Comparison of ENCODE assay signal across 22 mouse cellular contexts in genomic region chr2:165240371-165240770, GRCm38 (mm10). TPM values are rescaled to one million over a fixed set of nuclear protein-coding genes. Genes with fewer than 3 reads are reported as not detected.
DNase-seq lines count a peak whose midpoint lies in the region; ATAC-seq and TF ChIP-seq lines count a peak whose summit lies in the region.
"Had no signal": no experiment of that assay in that cellular context is flagged by ENCODE, and none has a peak within 500 bp of the region (broad histone marks: within the 10 kb centered on the region; RNA-seq: fewer than 3 reads in every experiment).

No protein-coding gene starts in this region.

- WGBS in forebrain, postnatal 0 days: 28% methylated on average over 8 of the region's 8 CpGs
- 40% methylated on average over 8 of the region's 8 CpGs for WGBS in forebrain, embryonic 12.5 days

- H3K36me3 ChIP-seq in forebrain, postnatal 0 days (ENCODE audit: insufficient read depth): no peaks in the 10 kb centered on the region
- H3K36me3 ChIP-seq in forebrain, embryonic 12.5 days (replicated peaks): no peaks in the 10 kb centered on the region
- H3K36me3 ChIP-seq: embryonic facial prominence, embryonic 10.5 days; embryonic facial prominence, embryonic 12.5 days; G1E had no signal

- no peaks in the 10 kb centered on the region for H3K9me3 ChIP-seq in forebrain, postnatal 0 days (ENCODE audit: low read length)
- H3K9me3 ChIP-seq in forebrain, embryonic 12.5 days: no peaks in the 10 kb centered on the region
- H3K9me3 ChIP-seq: embryonic facial prominence, embryonic 10.5 days; embryonic facial prominence, embryonic 12.5 days; G1E had no signal

- peaks cover 13% of the 10 kb centered on the region; the same call in 1 of the 2 replicates for H3K4me1 ChIP-seq in forebrain, postnatal 0 days (ENCODE audit: insufficient read depth)
- H3K4me1 ChIP-seq in forebrain, embryonic 12.5 days: peaks cover 36% of the 10 kb centered on the region

- peaks cover 17% of the 10 kb centered on the region for H3K27me3 ChIP-seq in forebrain, postnatal 0 days (ENCODE audit: insufficient read depth, low read length)
- peaks cover 97% of the 10 kb centered on the region for H3K27me3 ChIP-seq in forebrain, embryonic 12.5 days

- H3K27ac ChIP-seq in forebrain, postnatal 0 days (ENCODE audit: low read depth, low read length): no peak overlapping the region
- no peak overlapping the region for H3K27ac ChIP-seq in forebrain, embryonic 12.5 days
- peak overlapping the region; percentile 24; the same call in 1 of the 2 replicates for H3K27ac ChIP-seq in left cerebral cortex, adult 2 months
- H3K27ac ChIP-seq: embryonic facial prominence, embryonic 10.5 days; embryonic facial prominence, embryonic 12.5 days had no signal

- intact Hi-C loops in left cerebral cortex, adult 2 months (cut with DNase I): no loop called here
- intact Hi-C loops in left cerebral cortex, postnatal 36 days (cut with DNase I): no loop called here

- H3K9ac ChIP-seq in forebrain, postnatal 0 days: no peak overlapping the region
- H3K9ac ChIP-seq in forebrain, embryonic 12.5 days: no peak overlapping the region
- H3K9ac ChIP-seq: embryonic facial prominence, embryonic 12.5 days had no signal

- TF ChIP-seq CTCF in forebrain, postnatal 0 days (IDR thresholded peaks at IDR 0.05; ENCODE audit: low read depth): no peak
- TF ChIP-seq CTCF in left cerebral cortex, adult 2 months (IDR thresholded peaks at IDR 0.05): no peak

- no peak overlapping the region for H3K4me3 ChIP-seq in forebrain, postnatal 0 days (ENCODE audit: low read depth, low read length)
- H3K4me3 ChIP-seq in forebrain, embryonic 12.5 days (replicated peaks): no peak overlapping the region
- no peak overlapping the region for H3K4me3 ChIP-seq in left cerebral cortex, adult 2 months
- H3K4me3 ChIP-seq: embryonic facial prominence, embryonic 10.5 days; embryonic facial prominence, embryonic 12.5 days had no signal

- DNase-seq in forebrain, postnatal 0 days: peak; percentile 16
- no peak for DNase-seq in left cerebral cortex, adult 2 months (ENCODE audit: extremely low spot score in 1 of 2, low spot score in 2 of 2)
- no peak for DNase-seq in left cerebral cortex, postnatal 36 days (ENCODE audit: low spot score in 2 of 2)
- DNase-seq in right cerebral cortex, postnatal 10 days (ENCODE audit: low spot score in 2 of 2): peak; percentile 58 to 66
- no peak for DNase-seq in right cerebral cortex, adult 2 months (ENCODE audit: low spot score in 2 of 2)
- peak; percentile 62 for DNase-seq in brain, adult 2 months (ENCODE audit: low read depth, low spot score)
- DNase-seq: adrenal gland, adult 2 months; adrenal gland, postnatal 10 days; adrenal gland, postnatal 25 days; B cell, adult 2 months; cerebellum, adult 11-12 months; cerebellum, adult 2 months; cerebellum, adult 9-10 months had no signal

- no peak for ATAC-seq in forebrain, postnatal 0 days
- no peak for ATAC-seq in forebrain, embryonic 12.5 days (ENCODE audit: low FRiP score)
- ATAC-seq: activated CD4-positive, CD25-positive, alpha-beta regulatory T cell, adult 4 months; CD4-positive, CD25-positive, alpha-beta regulatory T cell, adult 4 months; forebrain, embryonic 14.5 days; forebrain, embryonic 16.5 days; Patski had no signal

- H3K4me2 ChIP-seq in forebrain, postnatal 0 days (ENCODE audit: low read depth): no peak overlapping the region
- H3K4me2 ChIP-seq in forebrain, embryonic 12.5 days: no peak overlapping the region
- H3K4me2 ChIP-seq: embryonic facial prominence, embryonic 12.5 days had no signal

RNA-seq across cellular contexts. Expression of gene Cdh22, which starts 5.7 kb away (rescaled TPM):
- 11.5 and 24.6 TPM in 2 replicates for total RNA-seq in forebrain, postnatal 0 days (2014; rRNA removed)
- 7.1 and 10.4 TPM in 2 replicates for polyA plus RNA-seq in forebrain, postnatal 0 days (2015; fragmentation: Nextera tagmentation; extraction: Ambion mirVana)
- 10.6 and 11.4 TPM in 2 replicates for polyA plus RNA-seq in forebrain, embryonic 12.5 days (2016; fragmentation: Nextera tagmentation; extraction: Ambion mirVana)
- 10 to 100 TPM; 58.7 to 60.6 TPM for total RNA-seq in left cerebral cortex, adult 2 months (2021)
- total RNA-seq in left cerebral cortex, postnatal 36 days (2021): 10 to 100 TPM; 50.3 to 58.7 TPM
- polyA plus RNA-seq: activated CD4-positive, CD25-positive, alpha-beta regulatory T cell, adult 4 months; CD4-positive, CD25-positive, alpha-beta regulatory T cell, adult 4 months; G1E; Patski had no signal

RNA-seq across cellular contexts. Expression of gene Slc35c2, which starts 47.3 kb away (rescaled TPM):
- total RNA-seq in forebrain, postnatal 0 days (2014; rRNA removed): 66.9 and 85.8 TPM in 2 replicates
- 62.7 and 65.8 TPM in 2 replicates for polyA plus RNA-seq in forebrain, postnatal 0 days (2015; fragmentation: Nextera tagmentation; extraction: Ambion mirVana)
- polyA plus RNA-seq in forebrain, embryonic 12.5 days (2016; fragmentation: Nextera tagmentation; extraction: Ambion mirVana): 57.9 and 62.4 TPM in 2 replicates
- 10 to 100 TPM; 59.1 to 63.4 TPM for total RNA-seq in left cerebral cortex, adult 2 months (2021)
- total RNA-seq in left cerebral cortex, postnatal 36 days (2021): 10 to 100 TPM; 52.9 to 56.8 TPM

Comparison
In these comparisons a context has a peak if more than half of its experiments do, and no peak if none do; other contexts are left out.
1. DNase-seq: peak in forebrain, postnatal 0 days (single experiment), right cerebral cortex, postnatal 10 days (2 of 2) and brain, adult 2 months (single experiment); none in left cerebral cortex, adult 2 months (0 of 2), left cerebral cortex, postnatal 36 days (0 of 2) and right cerebral cortex, adult 2 months (0 of 2).